Mouse (Mus musculus) hindbrain, embryonic 16.5 days (tissue): ENCODE measurements around the gene Rsc1a1. TPM values are rescaled to one million over a fixed set of nuclear protein-coding genes. Genes with fewer than 3 reads are reported as not detected.

Source experiments
- ATAC-seq: fragments of 200-750 bp; cut with Nextera tagmentation; 2 replicates; pipeline ENCODE4 v1.8.0; 2017; ENCODE audit warnings: moderate TSS enrichment, moderate library complexity
- H3K27ac ChIP-seq: fragments of 300-500 bp; sonication (generic); 2 replicates; pipeline ENCODE4 v1.5.1; 2014; ENCODE audit warnings: low read depth, mild to moderate bottlenecking, control low read depth, low read length, moderate library complexity
- H3K27me3 ChIP-seq: fragments of 300-500 bp; sonication (generic); replicated peaks from 2 replicates; pipeline ENCODE4 v1.6.1; 2014; ENCODE audit warnings: low read length; ENCODE audit not compliant: control insufficient read depth, insufficient read depth
- H3K36me3 ChIP-seq: fragments of 300-500 bp; sonication (generic); 2 replicates; pipeline ENCODE4 v1.6.1; 2014; ENCODE audit warnings: mild to moderate bottlenecking, low read length, moderate library complexity, mixed read lengths; ENCODE audit not compliant: control insufficient read depth, insufficient read depth
- H3K4me1 ChIP-seq: fragments of 300-500 bp; sonication (generic); 2 replicates; pipeline ENCODE4 v1.6.1; 2014; ENCODE audit warnings: low read depth, low read length; ENCODE audit not compliant: control insufficient read depth, insufficient read depth
- H3K4me2 ChIP-seq: fragments of 300-500 bp; sonication (generic); 2 replicates; pipeline ENCODE4 v1.6.1; 2014; ENCODE audit warnings: mild to moderate bottlenecking, low read length, control low read depth, moderate library complexity
- H3K4me3 ChIP-seq: fragments of 300-500 bp; sonication (generic); 2 replicates; pipeline ENCODE4 v1.5.1; 2014; ENCODE audit warnings: mild to moderate bottlenecking, low read length, control low read depth, moderate library complexity
- H3K9ac ChIP-seq: fragments of 300-500 bp; sonication (generic); 2 replicates; pipeline ENCODE4 v1.6.1; 2014; ENCODE audit warnings: low read depth, mild to moderate bottlenecking, control low read depth, low read length, moderate library complexity
- H3K9me3 ChIP-seq: fragments of 300-500 bp; sonication (generic); 2 replicates; pipeline ENCODE4 v1.6.1; 2014; ENCODE audit warnings: mild to moderate bottlenecking, low read length, moderate library complexity; ENCODE audit not compliant: control insufficient read depth
- WGBS: fragments of 180-500 bp; shearing (Covaris S2); extraction: QIAGEN DNeasy Blood & Tissue Kit; methylation state at CpG from one replicate; pipeline ENCODE4 v1.1.7; 2014; 5-methylcytosine and 5-hydroxymethylcytosine counted together
- polyA plus RNA-seq: library from polyadenylated mRNA; unstranded; fragments of >200 nt; fragmentation: Nextera tagmentation; extraction: Ambion mirVana; gene quantifications from 2 replicates; pipeline ENCODE4 v1.2.1, GENCODE M21; 2015

The Rsc1a1 gene
- polyA plus RNA-seq, 1 experiment from 2014 or later, result not detected

- no peak for ATAC-seq
- H3K9ac ChIP-seq, result no peak overlapping the region
- peaks cover 15% of the 10 kb centered on the region for H3K36me3 ChIP-seq
- H3K4me3 ChIP-seq, result no peak overlapping the region
- no peak overlapping the region for H3K4me2 ChIP-seq
- no peaks in the 10 kb centered on the region for H3K27me3 ChIP-seq
- H3K4me1 ChIP-seq, result no peaks in the 10 kb centered on the region; the same call in 1 of the 2 replicates
- 71% methylated on average over 12 of the region's 12 CpGs for WGBS
- no peaks in the 10 kb centered on the region for H3K9me3 ChIP-seq
- no peak overlapping the region for H3K27ac ChIP-seq
Observed at GRCm38 (mm10) chr4:141680892-141681291, 4.5 kb downstream of the Rsc1a1 start.

- Histone ChIP-seq H3K36me3 (peaks cover 4% of the 10 kb centered on the region; the same call in 1 of the 2 replicates), H3K27ac (no peak overlapping the region), H3K9ac (no peak overlapping the region), H3K4me2 (no peak overlapping the region), H3K4me1 (no peaks in the 10 kb centered on the region; the same call in 1 of the 2 replicates), H3K27me3 (no peaks in the 10 kb centered on the region), H3K9me3 (no peaks in the 10 kb centered on the region), H3K4me3 (no peak overlapping the region)
- no peak for ATAC-seq
- 93% methylated on average over 2 of the region's 2 CpGs for WGBS
Observed at GRCm38 (mm10) chr4:141679016-141679415, 6.4 kb downstream of the Rsc1a1 start.

- H3K9me3 ChIP-seq, result no peaks in the 10 kb centered on the region
- no peak overlapping the region for H3K4me3 ChIP-seq
- ATAC-seq, result no peak
- 83% methylated on average over 5 of the region's 5 CpGs for WGBS
- no peak overlapping the region for H3K27ac ChIP-seq
- H3K9ac ChIP-seq, result no peak overlapping the region
- H3K4me2 ChIP-seq, result no peak overlapping the region
- H3K27me3 ChIP-seq, result no peaks in the 10 kb centered on the region
- H3K4me1 ChIP-seq, result no peaks in the 10 kb centered on the region
- no peaks in the 10 kb centered on the region for H3K36me3 ChIP-seq
Observed at GRCm38 (mm10) chr4:141676462-141676979, 8.9 kb downstream of the Rsc1a1 start.

GRCm38 (mm10) chr4:141672325-141672724 is 13.1 kb downstream of the Rsc1a1 start:
- no peaks in the 10 kb centered on the region for H3K9me3 ChIP-seq
- no peak overlapping the region for H3K9ac ChIP-seq
- no peak for ATAC-seq
- no peak overlapping the region for H3K27ac ChIP-seq
- no peak overlapping the region for H3K4me2 ChIP-seq
- H3K4me1 ChIP-seq, result no peaks in the 10 kb centered on the region
- WGBS, result 73% methylated on average over 13 of the region's 13 CpGs
- no peaks in the 10 kb centered on the region for H3K36me3 ChIP-seq
- H3K27me3 ChIP-seq, result no peaks in the 10 kb centered on the region
- H3K4me3 ChIP-seq, result no peak overlapping the region

- H3K9me3 ChIP-seq, result no peaks in the 10 kb centered on the region
- no peak for ATAC-seq
- no peaks in the 10 kb centered on the region for H3K4me1 ChIP-seq
- H3K4me3 ChIP-seq, result no peak overlapping the region
- no peaks in the 10 kb centered on the region for H3K36me3 ChIP-seq
- H3K4me2 ChIP-seq, result no peak overlapping the region
- H3K27me3 ChIP-seq, result no peaks in the 10 kb centered on the region
- WGBS, result 79% methylated on average over 4 of the region's 4 CpGs
- no peak overlapping the region for H3K27ac ChIP-seq
- no peak overlapping the region for H3K9ac ChIP-seq
Observed at GRCm38 (mm10) chr4:141671389-141671788, 14.0 kb downstream of the Rsc1a1 start.

GRCm38 (mm10) chr4:141669898-141670712 is 15.3 kb downstream of the Rsc1a1 start:
- Histone ChIP-seq H3K9me3 (no peaks in the 10 kb centered on the region), H3K4me3 (no peak overlapping the region), H3K4me2 (no peak overlapping the region), H3K9ac (no peak overlapping the region), H3K36me3 (no peaks in the 10 kb centered on the region), H3K4me1 (no peaks in the 10 kb centered on the region), H3K27me3 (no peaks in the 10 kb centered on the region), H3K27ac (no peak overlapping the region)
- WGBS, result 89% methylated on average over 18 of the region's 18 CpGs
- no peak for ATAC-seq

GRCm38 (mm10) chr4:141664799-141665198 is 20.6 kb downstream of the Rsc1a1 start, which contains the start of gene Plekhm2:
TSS of gene Plekhm2 (minus strand) at chr4:141664899.
- H3K4me3 ChIP-seq, result peak within 1 kb of the TSS; percentile 87
- H3K9me3 ChIP-seq, result no peaks in the 10 kb centered on the region
- H3K9ac ChIP-seq, result peak within 1 kb of the TSS; percentile 93
- 72% methylated on average over 8 of the region's 8 CpGs for WGBS
- peak within 1 kb of the TSS; percentile 89 for H3K27ac ChIP-seq
- H3K27me3 ChIP-seq, result no peaks in the 10 kb centered on the region
- ATAC-seq, result no peak
- peaks cover 13% of the 10 kb centered on the region for H3K4me1 ChIP-seq
- H3K4me2 ChIP-seq, result peak within 1 kb of the TSS; percentile 76
- H3K36me3 ChIP-seq, result no peaks in the 10 kb centered on the region

GRCm38 (mm10) chr4:141664011-141664745 is 21.2 kb downstream of the Rsc1a1 start:
- Histone ChIP-seq H3K27me3 (no peaks in the 10 kb centered on the region), H3K4me3 (peak overlapping the region; percentile 87), H3K9ac (peak overlapping the region; percentile 93), H3K4me2 (peak overlapping the region; percentile 76), H3K36me3 (no peaks in the 10 kb centered on the region), H3K4me1 (peaks cover 13% of the 10 kb centered on the region), H3K9me3 (no peaks in the 10 kb centered on the region), H3K27ac (peak overlapping the region; percentile 89)
- peak; percentile 85 for ATAC-seq
- WGBS, result under 1% methylated on average over 44 of the region's 60 CpGs
